Mouse (Mus musculus): ENCODE measurements around the gene Adamts17. TPM values are rescaled to one million over a fixed set of nuclear protein-coding genes. Genes with fewer than 3 reads are reported as not detected.

Adamts17 gene
- polyA plus RNA-seq, 1 experiment, result 3.3 TPM

- no peak for DNase-seq (ENCODE audit: extremely low spot score in 1 of 2, low spot score in 1 of 2)
Measured at GRCm38 (mm10) chr7:67149707-67150106, 310.2 kb downstream of the Adamts17 start.

- DNase-seq (ENCODE audit: extremely low spot score in 1 of 2, low spot score in 1 of 2), result no peak
Measured at GRCm38 (mm10) chr7:67152626-67153025, 313.1 kb downstream of the Adamts17 start.

- no peak for DNase-seq (ENCODE audit: extremely low spot score in 1 of 2, low spot score in 1 of 2)
Measured at GRCm38 (mm10) chr7:67162135-67162534, 322.6 kb downstream of the Adamts17 start.

GRCm38 (mm10) chr7:67168288-67168687 is 328.8 kb downstream of the Adamts17 start:
- no peak for DNase-seq (ENCODE audit: extremely low spot score in 1 of 2, low spot score in 1 of 2)

GRCm38 (mm10) chr7:67168763-67169569 is 329.4 kb downstream of the Adamts17 start:
- no peak for DNase-seq (ENCODE audit: extremely low spot score in 1 of 2, low spot score in 1 of 2)

GRCm38 (mm10) chr7:67173522-67174195 is 334.1 kb downstream of the Adamts17 start:
- DNase-seq (ENCODE audit: extremely low spot score in 1 of 2, low spot score in 1 of 2), result peak in 1 of 2 experiments; percentile 4

GRCm38 (mm10) chr7:67183786-67184185 is 344.3 kb downstream of the Adamts17 start:
- DNase-seq (ENCODE audit: extremely low spot score in 1 of 2, low spot score in 1 of 2), result no peak

- peak in 1 of 2 experiments; percentile 81 for DNase-seq (ENCODE audit: extremely low spot score in 1 of 2, low spot score in 1 of 2)
Measured at GRCm38 (mm10) chr7:67199412-67199811, 359.9 kb downstream of the Adamts17 start.

Other genes starting within 250 kb of the Adamts17 start
- gene Asb7, start 150.1 kb upstream of the Adamts17 start, polyA plus RNA-seq (2012; rRNA removed), result 9.1 and 9.5 TPM in 2 replicates
- 10.0 and 10.5 TPM in 2 replicates for gene Lins1, start 149.8 kb upstream of the Adamts17 start, polyA plus RNA-seq (2012; rRNA removed)
- gene Cers3, start 96.2 kb upstream of the Adamts17 start, polyA plus RNA-seq (2012; rRNA removed), result 0.21 and 0.34 TPM in 2 replicates

All from frontal cortex, adult 2 months (tissue).